Mouse (Mus musculus) lung, postnatal 0 days (tissue): ENCODE results near the gene Fam13a.

Experiments used
- CTCF ChIP-seq: IDR thresholded peaks from 2 replicates; pipeline ENCODE4 v1.5.1; 2016; ENCODE audit warnings: antibody characterized with exemption, mild to moderate bottlenecking
- EP300 ChIP-seq: IDR thresholded peaks from 2 replicates; pipeline ENCODE4 v1.6.1; 2016; ENCODE audit warnings: antibody characterized with exemption, mild to moderate bottlenecking, control low read depth

GRCm38 (mm10) chr6:58889917-58890316, 134.4 kb downstream of the Fam13a start:
- no peak for TF ChIP-seq EP300
- TF ChIP-seq CTCF = no peak
